21 mouse cellular contexts compared by ENCODE assay signal in the genomic region with DNA sequence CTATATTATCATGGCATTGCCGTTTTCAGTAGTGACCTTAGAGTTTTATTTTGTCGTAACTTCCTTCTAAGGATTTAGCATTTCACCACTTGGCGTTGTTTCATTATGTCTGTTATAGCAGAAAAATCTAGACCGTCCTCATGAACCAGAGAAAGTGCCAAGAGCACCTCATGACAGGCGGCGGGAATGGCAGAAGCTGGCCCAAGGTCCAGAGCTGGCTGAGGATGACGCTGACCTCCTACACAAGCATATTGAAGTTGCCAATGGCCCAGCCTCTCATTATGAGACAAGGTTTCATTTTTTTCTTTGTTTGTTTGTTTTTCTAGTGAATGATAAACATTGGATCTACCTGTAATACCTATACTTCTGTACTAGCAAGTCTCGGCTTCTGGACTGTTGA. TPM values are rescaled to one million over a fixed set of nuclear protein-coding genes. Genes with fewer than 3 reads are reported as not detected.
DNase-seq lines count a peak whose midpoint lies in the region; ATAC-seq lines count a peak whose summit lies in the region.
"Had no signal": no experiment of that assay in that cellular context is flagged by ENCODE, and none has a peak within 500 bp of the region (broad histone marks: within the 10 kb centered on the region; RNA-seq: fewer than 3 reads in every experiment).

No protein-coding gene starts in this region.

- ATAC-seq in cerebellum, adult (ENCODE audit: insufficient number of reproducible peaks, low FRiP score, low TSS enrichment): peak; percentile 70; the same call in 1 of the 2 replicates
- ATAC-seq: activated CD4-positive, CD25-positive, alpha-beta regulatory T cell, adult 4 months; forebrain, embryonic 13.5 days; forebrain, embryonic 16.5 days; intestine, embryonic 15.5 days had no signal

- no peak for DNase-seq in cerebellum, postnatal 4 days (ENCODE audit: low spot score in 2 of 2)
- peak; percentile 46 for DNase-seq in heart, adult 11 months
- no peak for DNase-seq in heart, adult 18-20 months
- peak; percentile 42 for DNase-seq in cerebellum, adult 9-10 months
- DNase-seq in cerebellum, postnatal 25 days: peak; percentile 53 to 62
- DNase-seq in lung, postnatal 14 days: no peak
- DNase-seq in retina, postnatal 1 day: no peak
- DNase-seq: adrenal gland, adult 8-10 months; adrenal gland, postnatal 25 days; gastrocnemius, adult 2 months; gastrocnemius, postnatal 14 days; heart, adult 2 months; heart, postnatal 14 days; heart, postnatal 4 days; kidney, adult 11 months; kidney, adult 8-10 months had no signal

RNA-seq across cellular contexts. Expression of a gene that starts 49.7 kb away (rescaled TPM):
- 1 to 10 TPM in 1 of 2 experiments, under 1 TPM in 1; 0.40 to 1.0 TPM for total RNA-seq in heart, adult 18-20 months (2021)

RNA-seq across cellular contexts. Expression of a gene that starts 49.9 kb away (rescaled TPM):
- 10 to 100 TPM; 17.7 to 19.0 TPM for total RNA-seq in heart, adult 18-20 months (2021)

Comparison
In these comparisons a context has a peak if more than half of its experiments do, and no peak if none do; other contexts are left out.
1. DNase-seq: peak in heart, adult 11 months (single experiment), cerebellum, adult 9-10 months (single experiment) and cerebellum, postnatal 25 days (2 of 2); none in cerebellum, postnatal 4 days (0 of 2), heart, adult 18-20 months (0 of 2), lung, postnatal 14 days (single experiment) and retina, postnatal 1 day (single experiment).